Mouse (Mus musculus): ENCODE data around the gene Dapk3.
A peak's percentile ranks its signal among the peaks of the same experiment; 100 is the strongest.
"Not testable (repeated sequence)": the region's sequence is repeated elsewhere in the genome, so short reads cannot be mapped to it uniquely, and the experiment has no call there.

Gene Dapk3

DNA sequence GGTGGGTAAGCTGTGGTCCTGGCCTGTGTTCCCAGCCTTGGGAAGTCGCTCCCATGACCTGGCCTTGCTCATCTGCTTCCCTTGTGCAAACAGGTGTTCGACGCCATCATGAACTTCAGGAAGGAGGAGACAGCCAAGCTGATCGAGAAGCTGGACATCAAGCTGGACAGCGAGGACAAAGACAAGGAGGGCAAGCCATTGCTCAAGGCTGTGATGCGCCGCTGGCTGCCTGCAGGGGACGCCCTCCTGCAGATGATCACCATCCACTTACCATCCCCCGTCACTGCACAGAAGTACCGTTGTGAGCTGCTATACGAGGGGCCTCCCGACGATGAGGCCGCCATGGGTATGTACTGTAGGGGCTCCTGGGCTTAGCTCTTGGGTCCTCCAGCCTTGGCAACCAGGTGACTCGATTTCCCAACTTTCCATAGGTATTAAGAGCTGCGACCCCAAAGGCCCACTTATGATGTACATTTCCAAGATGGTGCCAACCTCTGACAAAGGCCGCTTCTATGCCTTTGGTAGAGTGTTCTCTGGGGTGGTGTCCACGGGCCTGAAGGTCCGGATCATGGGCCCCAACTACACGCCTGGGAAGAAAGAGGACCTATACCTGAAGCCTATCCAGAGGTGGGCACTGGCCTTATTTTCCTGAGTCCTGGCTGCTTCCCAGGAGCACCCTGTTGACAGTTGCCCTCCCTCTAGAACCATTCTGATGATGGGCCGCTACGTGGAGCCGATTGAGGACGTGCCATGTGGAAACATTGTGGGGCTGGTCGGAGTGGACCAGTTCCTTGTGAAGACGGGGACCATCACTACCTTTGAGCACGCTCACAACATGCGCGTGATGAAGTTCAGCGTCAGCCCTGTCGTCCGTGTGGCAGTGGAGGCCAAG, 3.1 kb upstream of the Dapk3 start:
- DNase-seq, result no peak

GRCm38 (mm10) chr10:81180946-81181345, 1.9 kb upstream of the Dapk3 start:
- DNase-seq, result no peak

DNA sequence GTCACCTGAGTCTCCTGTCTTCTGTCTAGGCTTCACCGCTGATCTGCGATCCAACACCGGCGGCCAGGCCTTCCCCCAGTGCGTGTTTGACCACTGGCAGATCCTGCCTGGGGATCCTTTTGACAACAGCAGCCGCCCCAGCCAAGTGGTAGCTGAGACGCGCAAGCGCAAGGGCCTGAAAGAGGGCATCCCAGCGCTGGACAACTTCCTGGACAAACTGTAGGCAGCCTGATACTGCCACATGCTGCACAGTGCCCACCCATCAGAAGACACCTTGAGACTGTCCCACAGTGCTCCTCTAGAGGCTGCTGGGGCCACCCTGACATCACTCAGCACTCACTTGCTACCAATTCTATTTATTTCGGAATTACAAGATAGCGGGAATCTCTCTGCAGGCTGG, 945 bp upstream of the Dapk3 start:
- DNase-seq, result not testable (repeated sequence)

GRCm38 (mm10) chr10:81183805-81184204, 1.0 kb downstream of the Dapk3 start, which contains the start of gene 4930442H23Rik:
Gene 4930442H23Rik, minus strand, starts transcription at chr10:81183849.
- no peak for DNase-seq

GRCm38 (mm10) chr10:81184765-81185164, 2.0 kb downstream of the Dapk3 start:
- DNase-seq, result no peak

DNA sequence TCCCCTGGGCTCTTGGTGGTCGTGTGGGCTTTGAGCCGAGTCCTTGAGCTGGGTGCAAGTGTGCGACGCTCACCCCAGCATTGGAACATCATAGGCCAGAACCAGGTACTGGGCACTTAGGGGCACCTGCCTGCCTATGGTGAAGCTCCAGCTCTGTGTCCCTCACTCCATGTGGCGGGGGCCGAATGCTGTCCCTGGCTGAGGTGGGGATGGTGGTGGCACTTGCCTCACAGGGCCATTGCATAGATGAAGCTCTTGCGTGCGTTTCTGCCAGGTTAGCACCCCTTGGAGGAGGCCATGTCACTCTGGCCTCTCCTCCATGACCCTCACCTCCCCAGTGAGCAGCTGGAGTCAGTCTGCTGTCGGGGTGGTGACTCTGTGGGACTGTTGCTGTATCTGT, 4.4 kb downstream of the Dapk3 start:
- DNase-seq, result no peak

DNA sequence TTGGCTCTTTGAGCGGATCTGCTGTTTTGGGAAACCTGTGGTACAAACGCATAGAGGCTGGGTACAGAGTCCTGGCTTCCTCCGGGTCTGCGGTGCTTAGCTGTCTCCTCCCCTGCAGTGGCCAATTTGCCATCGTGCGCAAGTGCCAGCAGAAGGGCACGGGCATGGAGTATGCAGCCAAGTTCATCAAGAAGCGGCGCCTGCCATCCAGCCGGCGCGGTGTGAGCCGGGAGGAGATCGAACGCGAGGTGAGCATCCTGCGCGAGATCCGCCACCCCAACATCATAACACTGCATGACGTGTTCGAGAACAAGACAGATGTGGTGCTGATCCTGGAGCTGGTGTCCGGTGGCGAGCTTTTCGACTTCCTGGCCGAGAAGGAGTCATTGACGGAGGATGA, 7.0 kb downstream of the Dapk3 start:
- no peak for DNase-seq

DNA sequence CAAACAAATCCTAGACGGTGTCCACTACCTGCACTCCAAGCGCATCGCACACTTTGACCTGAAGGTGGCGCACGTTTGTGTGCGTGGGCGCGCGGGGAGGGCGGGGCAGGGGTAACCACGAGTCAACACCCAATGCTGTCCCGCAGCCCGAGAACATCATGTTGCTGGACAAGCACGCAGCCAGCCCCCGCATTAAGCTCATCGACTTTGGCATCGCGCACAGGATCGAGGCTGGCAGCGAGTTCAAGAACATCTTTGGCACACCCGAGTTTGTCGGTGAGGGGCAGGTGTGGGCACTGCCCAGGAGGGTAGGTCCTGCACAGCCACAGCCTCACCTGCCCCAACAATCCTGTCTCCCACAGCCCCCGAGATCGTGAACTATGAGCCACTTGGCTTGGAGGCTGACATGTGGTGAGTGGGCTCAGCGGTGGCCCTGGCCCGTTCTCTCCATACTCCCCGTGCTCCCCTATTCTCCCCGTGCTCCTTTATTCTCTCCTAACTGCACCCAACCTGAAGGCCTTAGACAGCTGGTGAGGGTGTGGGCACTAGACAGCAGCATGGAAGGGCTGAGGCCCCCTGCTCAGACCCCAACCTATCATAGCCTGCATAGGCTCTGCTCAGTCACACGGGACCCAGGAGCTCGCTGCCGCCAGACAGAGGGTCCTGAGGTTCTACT, 7.6 kb downstream of the Dapk3 start:
- DNase-seq, result peak in 1 of 2 experiments; percentile 73

- DNase-seq, result no peak
Observed at GRCm38 (mm10) chr10:81190912-81191321, 8.1 kb downstream of the Dapk3 start.

DNA sequence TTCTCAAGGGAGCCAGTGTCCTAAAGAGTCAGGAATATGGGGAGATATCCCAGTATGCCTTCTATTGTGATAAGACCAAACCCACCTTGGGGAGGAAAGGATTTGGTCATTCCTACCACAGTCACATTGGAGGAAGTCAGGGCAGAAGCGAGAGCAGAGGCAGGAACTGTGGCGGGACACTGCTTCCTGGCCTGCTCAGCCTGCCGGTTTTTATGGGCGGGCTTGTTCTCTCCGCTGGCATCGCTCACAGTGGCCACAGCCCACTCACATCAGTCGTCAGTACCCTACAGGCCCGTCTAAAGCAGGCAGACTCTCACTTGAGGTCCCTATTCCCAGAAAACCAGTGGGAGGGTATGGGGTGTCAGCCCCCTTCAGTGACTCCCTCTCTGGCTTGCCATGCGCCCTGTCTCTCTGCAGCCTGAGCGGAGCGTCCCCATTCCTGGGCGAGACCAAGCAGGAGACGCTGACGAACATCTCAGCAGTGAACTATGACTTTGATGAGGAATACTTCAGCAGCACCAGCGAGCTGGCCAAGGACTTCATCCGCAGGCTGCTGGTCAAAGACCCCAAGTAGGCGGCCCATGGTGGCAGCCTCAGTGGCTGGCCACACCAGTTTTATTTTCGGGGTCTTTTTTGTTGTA, 8.7 kb downstream of the Dapk3 start:
- DNase-seq, result no peak

DNA sequence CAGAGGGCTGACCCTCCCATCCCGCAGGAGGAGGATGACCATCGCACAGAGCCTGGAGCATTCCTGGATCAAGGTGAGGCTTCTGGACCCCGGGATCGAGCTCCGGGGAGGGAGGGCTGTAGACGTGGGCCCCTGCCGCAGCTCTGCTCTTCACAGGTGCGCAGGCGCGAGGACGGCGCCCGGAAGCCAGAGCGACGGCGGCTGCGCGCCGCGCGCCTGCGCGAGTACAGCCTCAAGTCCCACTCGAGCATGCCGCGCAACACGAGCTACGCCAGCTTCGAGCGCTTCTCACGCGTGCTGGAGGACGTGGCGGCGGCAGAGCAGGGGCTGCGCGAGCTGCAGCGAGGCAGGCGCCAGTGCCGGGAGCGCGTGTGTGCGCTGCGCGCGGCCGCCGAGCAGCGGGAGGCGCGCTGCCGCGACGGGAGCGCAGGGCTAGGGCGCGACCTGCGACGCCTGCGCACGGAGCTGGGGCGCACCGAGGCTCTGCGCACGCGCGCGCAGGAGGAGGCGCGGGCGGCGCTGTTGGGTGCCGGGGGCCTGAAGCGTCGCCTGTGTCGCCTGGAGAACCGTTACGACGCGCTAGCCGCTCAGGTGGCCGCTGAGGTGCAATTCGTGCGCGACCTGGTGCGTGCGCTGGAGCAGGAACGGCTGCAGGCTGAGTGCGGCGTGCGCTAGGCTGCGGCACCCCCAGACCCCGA, 9.6 kb downstream of the Dapk3 start:
- DNase-seq, result peak; percentile 85 to 92

GRCm38 (mm10) chr10:81192968-81193501, 10.2 kb downstream of the Dapk3 start:
- peak; percentile 65 to 68 for DNase-seq

GRCm38 (mm10) chr10:81193991-81194774, 11.4 kb downstream of the Dapk3 start:
- DNase-seq, result peak; percentile 55 to 80

- DNase-seq, result no peak
Observed at GRCm38 (mm10) chr10:81195300-81195699, 12.5 kb downstream of the Dapk3 start.

DNA sequence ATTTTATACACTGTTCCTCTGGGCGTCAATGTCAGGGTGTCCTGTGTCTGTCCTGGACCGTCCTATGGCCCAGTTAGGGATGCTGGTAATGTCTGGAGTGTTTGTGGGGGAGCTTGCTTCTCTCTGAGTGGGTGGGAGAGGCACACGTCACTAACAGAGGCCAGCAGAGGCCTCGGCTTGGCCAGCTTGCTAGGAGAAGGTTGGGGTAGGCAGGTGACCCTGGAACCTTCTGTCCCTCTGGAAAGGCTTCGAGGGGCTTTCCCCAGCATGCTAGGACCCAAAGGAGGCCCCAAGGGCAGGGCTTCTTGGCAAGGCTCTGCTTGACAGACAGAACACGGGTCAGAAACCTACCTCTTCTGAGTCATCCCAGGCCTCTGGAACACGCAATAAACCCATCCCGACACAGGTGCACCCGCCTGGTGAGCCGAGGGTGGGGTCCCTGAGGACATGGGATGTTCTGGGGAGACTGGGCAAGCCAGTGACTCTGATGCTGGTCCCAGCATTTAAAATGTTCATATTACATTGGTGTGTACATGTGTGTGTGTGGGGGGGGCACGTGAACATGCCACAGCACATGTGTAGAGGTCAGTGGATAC, 13.8 kb downstream of the Dapk3 start:
- DNase-seq, result no peak

DNA sequence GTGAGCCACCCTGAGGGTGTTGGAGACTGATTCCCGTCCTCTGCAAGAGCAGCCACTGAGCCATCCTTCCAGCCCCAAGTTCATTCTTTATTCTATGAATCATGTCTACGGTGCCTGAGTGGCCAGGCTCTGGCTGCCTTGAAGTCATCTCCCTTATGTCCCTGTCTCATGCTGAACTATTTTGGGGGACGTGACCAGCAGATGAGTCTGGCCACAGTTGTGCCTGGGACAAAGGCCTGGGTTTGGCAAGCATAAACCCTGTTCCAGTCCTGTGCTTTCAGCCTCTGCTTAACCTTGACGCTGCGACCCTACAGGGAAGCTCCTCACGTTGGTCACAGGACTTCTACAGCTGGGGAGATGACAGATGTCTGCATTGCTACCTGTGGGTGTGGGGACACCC, 14.5 kb downstream of the Dapk3 start:
- DNase-seq, result no peak

DNA sequence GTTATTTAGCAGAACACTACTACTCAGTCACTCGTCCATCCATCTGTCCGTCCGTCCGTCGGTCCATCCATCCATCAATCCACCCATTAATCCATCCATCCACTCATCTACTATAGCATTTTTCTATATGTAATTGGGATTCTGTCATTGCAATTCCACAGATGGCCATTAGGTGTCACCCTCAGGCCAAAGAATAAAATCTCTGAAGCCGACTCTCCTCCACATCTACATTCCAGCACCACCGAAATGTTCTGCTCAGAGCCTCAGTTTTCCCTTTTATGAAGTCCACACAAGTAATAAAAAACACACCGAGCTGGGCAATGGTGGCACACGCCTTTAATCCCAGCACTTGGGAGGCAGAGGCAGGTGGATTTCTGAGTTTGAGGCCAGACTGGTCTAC, 15.4 kb downstream of the Dapk3 start:
- peak; percentile 83 to 85 for DNase-seq

DNA sequence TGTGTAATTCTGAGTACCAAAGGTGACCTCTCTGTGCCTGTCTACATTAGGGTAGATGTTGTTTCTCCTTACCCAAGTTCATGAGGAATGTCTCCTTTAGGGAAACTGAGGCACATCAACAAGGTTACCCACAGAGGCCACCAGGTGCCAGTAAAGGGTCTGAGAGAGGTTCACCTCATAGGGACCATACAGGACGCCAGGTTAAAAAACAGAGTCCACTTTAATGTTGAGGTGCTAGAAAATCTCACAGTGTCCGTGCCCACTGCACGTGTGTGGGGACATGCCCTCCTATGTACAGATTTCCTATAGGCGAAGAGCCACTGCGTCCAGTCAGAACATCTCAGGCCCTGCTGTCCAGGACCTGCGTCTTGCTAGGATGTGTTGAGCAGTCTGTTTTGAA, 16.2 kb downstream of the Dapk3 start:
- no peak for DNase-seq

GRCm38 (mm10) chr10:81200141-81200540, 17.3 kb downstream of the Dapk3 start:
- DNase-seq, result no peak

DNA sequence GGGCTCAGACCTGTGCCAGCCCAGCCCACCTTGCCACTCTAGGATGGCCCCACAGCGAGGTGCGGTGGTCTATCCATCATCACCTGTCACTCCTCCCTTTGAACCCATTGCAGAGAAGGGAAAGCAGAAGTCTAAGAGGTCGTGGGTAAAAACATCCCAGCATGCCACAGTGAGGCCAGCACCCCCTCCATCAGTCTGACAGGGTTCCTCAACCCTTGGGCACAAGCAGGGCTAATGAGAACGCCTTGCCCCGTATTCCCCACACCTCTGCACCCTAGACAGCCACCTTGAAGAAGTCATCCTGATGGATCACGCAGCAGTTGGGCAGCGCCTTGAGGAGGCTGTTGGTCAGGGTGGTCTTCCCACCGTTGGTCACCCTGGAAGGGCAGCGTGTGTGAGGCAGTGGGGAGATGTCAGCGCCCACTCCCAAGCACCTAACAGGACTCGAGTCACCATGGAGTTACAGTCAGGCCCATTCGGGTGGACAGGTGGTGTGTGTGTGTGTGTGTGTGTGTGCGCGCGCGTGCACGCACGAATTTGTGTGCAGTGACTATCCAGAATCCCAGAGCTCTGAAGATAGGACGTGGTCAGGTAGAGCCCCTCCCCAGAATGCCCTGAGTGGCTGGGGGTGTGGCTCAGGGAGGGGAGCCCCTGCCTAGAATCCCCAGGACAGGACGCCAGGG, 17.9 kb downstream of the Dapk3 start:
- no peak for DNase-seq
